Mouse (Mus musculus) midbrain, embryonic 10.5 days (tissue): Measurements from ENCODE around the gene Masp2. TPM values are rescaled to one million over a fixed set of nuclear protein-coding genes. Genes with fewer than 3 reads are reported as not detected.

ENCODE experiments used
- DNase-seq: peaks from one replicate; pipeline ENCODE4 v3.0.0-alpha.2; 2017; ENCODE audit warnings: low spot score
- H3K27ac ChIP-seq: fragments of 300-500 bp; sonication (generic); replicated peaks from 2 replicates; pipeline ENCODE4 v1.5.1; 2016; ENCODE audit warnings: mild to moderate bottlenecking
- H3K27me3 ChIP-seq: fragments of 300-500 bp; sonication (generic); 2 replicates; pipeline ENCODE4 v1.6.1; 2016; ENCODE audit warnings: low read depth, mild to moderate bottlenecking; ENCODE audit not compliant: poor library complexity, severe bottlenecking
- H3K36me3 ChIP-seq: fragments of 300-500 bp; sonication (generic); 2 replicates; pipeline ENCODE4 v1.6.1; 2016; ENCODE audit warnings: mild to moderate bottlenecking, moderate library complexity
- H3K4me1 ChIP-seq: fragments of 300-500 bp; sonication (generic); 2 replicates; pipeline ENCODE4 v1.6.1; 2016
- H3K4me3 ChIP-seq: fragments of 300-500 bp; sonication (generic); 2 replicates; pipeline ENCODE4 v1.5.1; 2016; ENCODE audit warnings: mild to moderate bottlenecking, moderate library complexity
- H3K9me3 ChIP-seq: fragments of 300-500 bp; sonication (generic); replicated peaks from 2 replicates; pipeline ENCODE4 v1.6.1; 2016; ENCODE audit warnings: mild to moderate bottlenecking
- WGBS: fragments of 180-500 bp; shearing (Covaris S2); methylation state at CpG from one replicate; pipeline ENCODE4 v1.1.7; 2016; 5-methylcytosine and 5-hydroxymethylcytosine counted together
- polyA plus RNA-seq: library from polyadenylated mRNA; unstranded; fragments of >200 nt; fragmentation: Nextera tagmentation; extraction: Ambion mirVana; gene quantifications from 2 replicates; pipeline ENCODE4 v1.2.1, GENCODE M21; 2016

The Masp2 gene
- polyA plus RNA-seq = 0.12 and 0.45 TPM in 2 replicates

DNA sequence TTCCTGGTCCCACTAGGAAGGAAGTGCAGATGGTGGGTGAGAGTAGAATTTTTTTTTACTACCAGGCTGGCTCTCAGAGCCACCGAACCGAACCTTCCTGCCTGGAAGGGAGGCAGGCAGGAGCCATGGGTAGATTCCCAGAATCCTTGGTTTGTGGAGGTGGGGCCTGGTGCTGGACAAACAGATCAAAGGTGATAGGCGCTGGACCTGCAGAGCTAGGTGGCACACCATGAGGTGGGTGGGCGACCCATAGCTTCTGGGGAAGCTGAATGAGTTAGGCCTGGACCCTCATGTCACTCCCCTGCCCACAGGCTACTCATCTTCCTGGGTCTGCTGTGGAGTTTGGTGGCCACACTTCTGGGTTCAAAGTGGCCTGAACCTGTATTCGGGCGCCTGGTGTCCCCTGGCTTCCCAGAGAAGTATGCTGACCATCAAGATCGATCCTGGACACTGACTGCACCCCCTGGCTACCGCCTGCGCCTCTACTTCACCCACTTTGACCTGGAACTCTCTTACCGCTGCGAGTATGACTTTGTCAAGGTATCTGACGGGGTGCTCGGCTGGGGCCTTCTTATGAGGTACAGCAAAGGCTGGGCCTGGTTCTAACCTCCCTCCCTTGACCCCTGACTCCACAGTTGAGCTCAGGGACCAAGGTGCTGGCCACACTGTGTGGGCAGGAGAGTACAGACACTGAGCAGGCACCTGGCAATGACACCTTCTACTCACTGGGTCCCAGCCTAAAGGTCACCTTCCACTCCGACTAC is at the start of gene Masp2:
TSS of gene Masp2 (plus strand) at position 198 of the 764 bp plus-strand sequence.
- 91% methylated on average over 14 of the region's 14 CpGs for WGBS
- DNase-seq = no peak
- Histone ChIP-seq H3K36me3 (peaks cover 31% of the 10 kb centered on the region), H3K27me3 (no peaks in the 10 kb centered on the region), H3K4me3 (no peak within 1 kb of the TSS), H3K27ac (no peak within 1 kb of the TSS), H3K9me3 (peaks cover 7% of the 10 kb centered on the region; the same call in 1 of the 2 replicates), H3K4me1 (peaks cover 4% of the 10 kb centered on the region; the same call in 1 of the 2 replicates)

DNA sequence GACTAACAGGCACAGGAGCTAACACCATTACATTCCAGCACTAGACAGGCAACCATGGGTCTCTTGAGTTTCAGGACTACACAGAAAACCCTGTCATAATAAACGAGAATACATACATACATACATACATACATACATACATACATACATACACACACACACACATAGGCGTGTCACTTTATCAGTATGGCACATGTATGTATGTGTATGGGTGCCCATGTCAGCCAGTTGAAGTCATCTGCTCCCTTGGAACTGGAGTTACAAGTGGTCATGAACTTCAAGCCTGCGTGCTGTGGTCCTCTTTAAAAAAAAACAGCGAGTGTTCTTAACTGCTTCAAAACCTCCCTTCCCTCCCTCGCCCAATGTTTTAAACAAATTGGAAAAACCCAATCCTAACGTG is 44.6 kb upstream of the Masp2 start:
- no peaks in the 10 kb centered on the region for H3K9me3 ChIP-seq
- 32% methylated on average over 6 of the region's 6 CpGs for WGBS
- H3K4me3 ChIP-seq = peak overlapping the region; percentile 72

DNA sequence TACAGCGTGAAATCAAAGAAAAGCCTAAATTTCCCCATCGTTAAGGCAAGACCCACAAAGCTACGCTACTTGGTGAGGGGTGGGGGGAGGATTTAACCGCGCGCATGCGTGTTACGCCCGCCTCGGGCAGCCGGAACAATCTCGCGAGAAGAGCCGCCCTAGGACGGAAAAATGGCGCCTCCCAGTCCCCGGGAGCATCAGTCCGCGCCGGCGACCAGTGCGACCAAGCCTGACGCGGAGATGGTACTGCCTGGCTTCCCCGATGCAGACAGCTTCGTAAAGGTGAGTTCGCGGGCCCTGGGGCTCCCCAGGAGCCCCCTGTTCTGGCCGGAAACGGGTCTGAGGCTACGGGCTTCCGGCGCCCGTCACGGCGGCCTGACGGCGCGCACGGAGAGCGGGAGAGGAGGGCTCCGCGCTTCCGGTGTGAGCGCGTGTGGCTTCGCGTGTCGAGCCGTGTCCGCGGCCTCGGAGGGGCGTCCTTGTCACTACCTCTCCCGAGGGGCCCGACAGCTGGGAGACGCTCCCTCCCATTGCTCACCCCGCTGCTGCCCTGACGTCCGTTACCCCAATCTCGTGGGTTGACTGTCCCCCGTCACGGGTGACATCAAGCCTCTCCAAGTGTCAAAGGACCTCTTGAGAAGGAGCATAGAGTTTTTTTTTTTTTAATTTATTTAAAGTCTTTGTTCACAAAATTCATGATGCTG is 43.9 kb upstream of the Masp2 start, which contains the start of gene Exosc10:
TSS of gene Exosc10 (plus strand) at position 133 of the 704 bp plus-strand sequence.
- peaks cover 84% of the 10 kb centered on the region for H3K36me3 ChIP-seq
- peak within 1 kb of the TSS; percentile 72 for H3K4me3 ChIP-seq
- no peaks in the 10 kb centered on the region for H3K27me3 ChIP-seq
- H3K27ac ChIP-seq = peak within 1 kb of the TSS; percentile 95
- H3K4me1 ChIP-seq = peaks cover 16% of the 10 kb centered on the region
- DNase-seq = peak; percentile 92
- WGBS = under 1% methylated on average over 63 of the region's 63 CpGs
- no peaks in the 10 kb centered on the region for H3K9me3 ChIP-seq

More for the DNA sequence above, 44.6 kb upstream of the Masp2 start:
- peaks cover 16% of the 10 kb centered on the region for H3K4me1 ChIP-seq
- H3K36me3 ChIP-seq = peaks cover 84% of the 10 kb centered on the region
- peak overlapping the region; percentile 95 for H3K27ac ChIP-seq
- no peak for DNase-seq
- no peaks in the 10 kb centered on the region for H3K27me3 ChIP-seq

DNA sequence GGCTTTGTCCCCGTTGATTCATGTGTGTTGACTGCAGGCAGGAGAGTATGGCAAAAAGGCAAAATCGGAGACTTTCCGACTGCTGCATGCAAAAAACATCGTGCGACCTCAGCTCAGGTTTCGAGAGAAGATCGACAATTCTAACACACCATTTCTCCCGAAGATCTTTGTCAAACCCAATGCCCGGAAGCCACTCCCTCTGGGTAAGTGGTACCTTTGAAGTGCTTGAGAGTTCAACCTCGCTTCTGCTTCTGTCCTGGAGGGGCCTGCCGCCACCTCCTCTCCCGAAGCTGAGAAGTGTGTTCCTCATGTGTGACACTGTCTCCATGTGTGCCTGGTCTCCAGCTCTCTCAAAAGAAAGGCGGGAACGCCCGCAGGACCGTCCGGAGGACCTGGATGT is 39.7 kb upstream of the Masp2 start:
- no peaks in the 10 kb centered on the region for H3K9me3 ChIP-seq
- no peak overlapping the region for H3K27ac ChIP-seq
- H3K4me1 ChIP-seq = peaks cover 15% of the 10 kb centered on the region
- no peaks in the 10 kb centered on the region for H3K27me3 ChIP-seq
- WGBS = 94% methylated on average over 17 of the region's 17 CpGs
- peaks cover 84% of the 10 kb centered on the region for H3K36me3 ChIP-seq
- no peak for DNase-seq
- no peak overlapping the region for H3K4me3 ChIP-seq

DNA sequence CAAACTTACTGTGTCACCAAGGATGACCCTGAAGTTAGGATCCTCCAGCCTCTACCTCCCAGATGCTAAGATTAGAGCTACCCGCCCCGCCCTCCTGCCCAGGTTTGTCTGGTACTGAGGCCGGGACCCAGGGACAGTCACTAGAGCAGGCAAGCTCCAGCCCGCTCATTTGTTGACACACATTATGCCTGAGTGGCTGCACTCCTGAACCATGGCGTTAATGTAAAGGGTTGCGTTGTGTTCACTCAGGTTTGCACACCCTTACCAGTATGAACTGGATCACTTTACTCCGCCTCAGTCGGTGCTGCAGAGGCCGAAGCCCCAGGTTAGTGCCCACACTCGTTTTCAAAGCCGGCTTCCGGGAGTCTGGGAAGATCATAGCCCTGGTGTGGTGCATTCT is 38.8 kb upstream of the Masp2 start:
- 97% methylated on average over 12 of the region's 12 CpGs for WGBS
- no peak overlapping the region for H3K27ac ChIP-seq
- peaks cover 10% of the 10 kb centered on the region for H3K4me1 ChIP-seq
- H3K9me3 ChIP-seq = no peaks in the 10 kb centered on the region
- H3K4me3 ChIP-seq = no peak overlapping the region
- H3K36me3 ChIP-seq = peaks cover 94% of the 10 kb centered on the region
- no peaks in the 10 kb centered on the region for H3K27me3 ChIP-seq
- no peak for DNase-seq

DNA sequence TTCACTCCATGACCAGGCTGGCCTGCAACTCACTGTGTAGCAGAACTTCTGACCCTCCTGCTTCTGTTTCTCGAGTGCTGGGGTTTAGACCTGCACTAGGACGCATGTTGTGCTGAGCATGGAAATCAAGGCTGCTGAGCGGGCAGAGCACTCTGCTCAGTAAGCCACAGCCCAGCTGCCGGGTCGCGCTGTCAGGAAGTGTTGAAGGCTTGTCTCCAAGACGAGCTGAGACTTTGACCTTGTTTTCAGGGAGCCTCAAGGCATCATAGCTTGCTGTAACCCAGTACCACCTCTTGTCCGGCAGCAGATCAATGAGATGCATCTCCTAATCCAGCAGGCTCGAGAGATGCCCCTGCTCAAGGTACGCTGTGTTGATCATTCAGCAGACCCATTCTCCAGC is 32.2 kb upstream of the Masp2 start:
- no peaks in the 10 kb centered on the region for H3K4me1 ChIP-seq
- H3K27me3 ChIP-seq = no peaks in the 10 kb centered on the region
- H3K9me3 ChIP-seq = no peaks in the 10 kb centered on the region
- DNase-seq = no peak
- WGBS = 91% methylated on average over 10 of the region's 10 CpGs
- H3K4me3 ChIP-seq = no peak overlapping the region
- H3K27ac ChIP-seq = no peak overlapping the region
- H3K36me3 ChIP-seq = peaks cover 100% of the 10 kb centered on the region

DNA sequence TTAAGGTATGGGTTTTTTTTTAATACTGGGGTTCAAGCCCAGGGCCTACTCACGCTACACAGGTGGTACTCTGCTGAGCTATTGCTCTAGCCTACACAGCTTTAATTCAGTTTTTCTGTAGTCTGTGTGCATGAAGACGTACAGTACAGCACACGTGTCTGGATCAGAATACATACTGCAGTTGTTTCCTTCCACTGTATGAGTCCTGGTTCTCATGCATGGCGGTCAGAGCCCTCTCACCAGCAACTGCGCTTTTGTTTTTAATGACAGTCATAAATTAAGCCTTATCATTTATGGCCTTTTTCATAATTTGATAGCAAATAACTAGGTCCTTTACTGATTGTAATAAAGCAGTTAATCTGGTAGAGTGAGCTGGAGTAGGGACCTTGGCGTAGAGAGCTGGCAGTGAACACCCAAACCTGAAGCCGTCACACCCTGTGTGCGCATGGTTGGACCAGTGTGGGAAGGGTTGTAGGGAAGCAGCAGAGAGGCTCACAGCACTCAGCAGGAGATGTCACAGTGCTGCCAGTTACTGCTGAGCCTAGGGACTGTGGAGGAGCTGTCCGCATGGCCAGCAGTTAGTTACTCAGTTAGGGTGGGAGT is 31.6 kb upstream of the Masp2 start:
- no peak for DNase-seq
- peaks cover 100% of the 10 kb centered on the region for H3K36me3 ChIP-seq
- H3K4me1 ChIP-seq = no peaks in the 10 kb centered on the region
- no peaks in the 10 kb centered on the region for H3K9me3 ChIP-seq
- 96% methylated on average over 9 of the region's 9 CpGs for WGBS
- no peaks in the 10 kb centered on the region for H3K27me3 ChIP-seq
- no peak overlapping the region for H3K27ac ChIP-seq
- no peak overlapping the region for H3K4me3 ChIP-seq

DNA sequence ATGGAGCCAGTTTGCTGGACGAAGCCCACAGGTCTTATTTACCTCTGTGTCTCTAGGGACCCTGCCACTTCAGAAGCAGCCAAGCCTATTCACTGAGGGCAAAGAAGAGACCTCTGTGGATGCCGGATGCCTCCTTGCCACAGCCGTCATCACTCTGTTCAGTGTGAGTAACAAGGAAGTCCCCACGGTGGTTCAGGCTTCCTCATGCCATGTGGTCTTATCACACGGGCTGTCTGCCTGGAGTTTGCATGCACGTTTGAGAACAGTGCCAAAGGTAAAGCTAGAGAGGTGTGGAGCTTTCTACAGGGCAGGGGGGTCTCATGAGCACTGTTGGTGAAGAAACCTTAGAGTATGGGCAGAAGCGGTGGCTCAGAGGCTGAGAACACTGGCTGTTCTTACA is 29.1 kb upstream of the Masp2 start:
- Histone ChIP-seq H3K4me1 (no peaks in the 10 kb centered on the region), H3K27me3 (no peaks in the 10 kb centered on the region), H3K27ac (no peak overlapping the region), H3K36me3 (peaks cover 100% of the 10 kb centered on the region), H3K4me3 (no peak overlapping the region), H3K9me3 (no peaks in the 10 kb centered on the region)
- 93% methylated on average over 7 of the region's 7 CpGs for WGBS
- DNase-seq = no peak

DNA sequence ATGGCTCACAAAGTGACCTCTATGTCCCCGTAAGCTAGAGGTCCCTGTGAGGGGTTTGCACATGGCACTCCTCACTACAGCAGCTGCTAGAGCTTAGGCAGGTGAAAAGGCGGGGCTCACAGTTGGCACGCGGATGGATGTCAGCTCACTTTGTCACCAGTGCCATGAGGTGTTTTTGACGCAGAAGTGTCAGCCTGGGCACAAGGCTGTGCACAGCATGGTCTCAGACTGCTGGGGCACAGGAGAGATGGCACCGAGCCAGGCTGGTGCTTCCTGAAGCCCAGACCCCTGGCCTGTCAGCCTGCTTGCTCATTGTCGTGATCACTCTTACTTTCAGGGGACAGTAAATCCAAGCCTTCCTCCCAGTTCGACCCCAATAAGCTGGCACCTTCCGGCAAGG is 21.6 kb upstream of the Masp2 start:
- Histone ChIP-seq H3K27ac (no peak overlapping the region), H3K27me3 (no peaks in the 10 kb centered on the region), H3K9me3 (no peaks in the 10 kb centered on the region), H3K4me1 (no peaks in the 10 kb centered on the region), H3K4me3 (no peak overlapping the region), H3K36me3 (peaks cover 77% of the 10 kb centered on the region)
- DNase-seq = no peak
- 93% methylated on average over 9 of the region's 9 CpGs for WGBS

DNA sequence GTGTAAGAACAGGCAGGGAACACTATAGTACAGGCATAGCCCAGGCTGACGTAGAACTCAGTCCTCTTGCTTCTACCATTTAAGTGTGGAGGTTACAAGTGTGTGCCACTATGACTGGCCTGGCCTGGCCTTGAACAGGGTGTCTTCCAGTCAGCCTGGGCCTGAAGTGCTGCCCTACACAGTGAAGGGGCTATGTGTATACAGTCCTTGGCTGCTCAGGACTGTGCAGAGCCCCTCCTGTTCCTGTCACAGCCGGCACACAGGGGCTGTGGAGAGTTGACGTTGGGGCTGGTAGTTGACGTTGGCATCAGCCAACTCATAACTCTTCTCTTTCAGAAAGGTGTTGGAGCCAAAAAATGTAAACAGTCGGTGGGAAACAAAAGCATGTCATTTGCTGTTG is 20.9 kb upstream of the Masp2 start:
- DNase-seq = no peak
- no peak overlapping the region for H3K27ac ChIP-seq
- 94% methylated on average over 5 of the region's 5 CpGs for WGBS
- H3K4me3 ChIP-seq = no peak overlapping the region
- no peaks in the 10 kb centered on the region for H3K9me3 ChIP-seq
- peaks cover 71% of the 10 kb centered on the region for H3K36me3 ChIP-seq
- no peaks in the 10 kb centered on the region for H3K4me1 ChIP-seq
- no peaks in the 10 kb centered on the region for H3K27me3 ChIP-seq

DNA sequence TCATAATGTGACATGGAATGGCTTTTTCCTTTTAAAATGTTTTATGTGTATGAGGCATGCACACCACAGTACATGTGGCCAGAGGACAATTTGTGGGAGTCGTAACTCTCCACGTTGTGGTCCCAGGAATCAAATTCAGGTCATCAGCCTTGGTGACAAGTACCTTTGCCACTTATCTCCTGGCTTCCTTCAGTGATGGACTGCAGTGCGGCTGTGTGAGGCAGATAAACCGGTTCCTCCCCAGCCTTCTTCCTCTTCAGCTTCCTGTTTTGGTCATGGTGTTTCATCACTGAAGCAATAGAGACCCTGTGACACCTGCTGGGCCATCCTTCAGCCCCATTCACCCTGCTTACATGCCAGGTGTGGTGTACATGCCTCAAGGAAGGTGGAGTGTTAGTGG is 19.1 kb upstream of the Masp2 start:
- 81% methylated on average over 4 of the region's 4 CpGs for WGBS

DNA sequence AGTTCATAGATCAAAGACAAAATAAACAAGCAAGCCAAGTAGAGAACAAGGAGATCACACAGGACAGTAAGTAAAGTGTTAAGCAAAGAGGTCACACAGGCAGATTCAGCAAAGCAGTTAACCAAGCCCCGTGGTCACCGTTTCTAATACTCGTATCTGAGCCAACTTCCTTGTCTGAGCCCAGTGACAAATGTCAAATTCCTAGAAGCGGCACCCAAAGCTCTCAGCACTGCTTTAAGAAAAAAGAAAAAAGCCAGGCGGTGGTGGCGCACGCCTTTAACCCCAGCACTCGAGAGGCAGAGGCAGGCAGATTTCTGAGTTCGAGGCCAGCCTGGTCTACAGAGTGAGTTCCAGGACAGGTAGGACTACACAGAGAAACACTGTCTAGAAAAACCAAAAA is 15.7 kb upstream of the Masp2 start:
- Histone ChIP-seq H3K4me3 (no peak overlapping the region), H3K9me3 (no peaks in the 10 kb centered on the region), H3K36me3 (peaks cover 18% of the 10 kb centered on the region), H3K27ac (no peak overlapping the region), H3K27me3 (no peaks in the 10 kb centered on the region), H3K4me1 (peaks cover 6% of the 10 kb centered on the region)
- DNase-seq = no peak
- 89% methylated on average over 9 of the region's 9 CpGs for WGBS

More for the DNA sequence above, 19.1 kb upstream of the Masp2 start:
- no peak for DNase-seq
- Histone ChIP-seq H3K4me1 (no peaks in the 10 kb centered on the region), H3K27ac (no peak overlapping the region), H3K9me3 (no peaks in the 10 kb centered on the region), H3K4me3 (no peak overlapping the region), H3K27me3 (no peaks in the 10 kb centered on the region), H3K36me3 (peaks cover 52% of the 10 kb centered on the region)

DNA sequence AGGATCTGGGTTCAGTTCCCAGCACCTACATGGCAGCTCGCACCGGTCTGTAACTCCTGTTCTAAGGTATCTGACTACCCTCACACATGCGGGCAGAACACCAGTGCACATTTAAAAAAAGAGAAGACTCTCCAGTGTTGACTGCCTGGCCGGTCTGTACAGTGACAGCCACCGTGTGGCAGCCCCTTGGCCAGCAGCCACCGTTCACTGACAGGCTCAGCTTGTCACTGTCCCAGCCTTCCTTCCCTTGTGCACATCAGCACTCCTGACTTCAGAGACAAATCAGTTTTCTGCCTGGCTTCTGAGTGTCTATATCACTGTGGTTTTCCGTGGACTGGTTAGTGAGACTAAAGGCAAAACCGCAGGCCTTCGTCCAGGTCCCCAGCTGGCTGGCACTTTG is 13.6 kb upstream of the Masp2 start:
- 89% methylated on average over 9 of the region's 9 CpGs for WGBS
- H3K4me1 ChIP-seq = peaks cover 25% of the 10 kb centered on the region
- DNase-seq = no peak
- H3K9me3 ChIP-seq = no peaks in the 10 kb centered on the region
- no peak overlapping the region for H3K27ac ChIP-seq
- peaks cover 14% of the 10 kb centered on the region for H3K36me3 ChIP-seq
- H3K27me3 ChIP-seq = no peaks in the 10 kb centered on the region
- no peak overlapping the region for H3K4me3 ChIP-seq
